Mouse (Mus musculus): ENCODE measurements at regions not wholly inside any gene's neighbourhood (a gene's known extent, or its start where the extent isn't known, plus 50 kb on each side); places are given as distances from the start of the nearest gene placed in this dataset.

DNA sequence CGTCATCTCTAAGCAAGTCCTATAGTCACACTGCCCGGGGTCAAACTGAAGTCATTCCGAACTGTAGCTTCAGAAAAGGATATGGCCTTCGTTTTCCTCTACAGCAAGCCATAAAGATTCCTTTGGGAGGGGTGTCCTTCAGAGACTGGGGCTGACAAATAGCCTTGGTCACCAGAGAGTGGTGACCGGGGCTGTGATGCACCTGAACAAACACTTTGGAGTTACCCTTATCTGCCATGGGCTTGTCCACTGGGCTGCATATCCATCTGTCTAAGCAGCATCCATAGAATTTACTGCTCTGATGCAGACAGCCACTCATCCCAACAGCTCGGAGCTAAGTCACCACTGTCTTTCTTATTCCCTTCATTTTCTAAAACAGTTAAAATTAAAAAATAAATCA lies 120.4 kb downstream of the Tex36 start:
- no peaks in the 10 kb centered on the region for H3K36me3 ChIP-seq (ENCODE audit: control insufficient read depth, insufficient read depth, low read length)
- H3K4me2 ChIP-seq (replicated peaks; ENCODE audit: low read depth, low read length, severe bottlenecking), result no peak overlapping the region
- H3K9me3 ChIP-seq (ENCODE audit: control insufficient read depth, low read length), result no peaks in the 10 kb centered on the region
- TF ChIP-seq POLR2A (IDR thresholded peaks at IDR 0.05; ENCODE audit: borderline replicate concordance, extremely low read depth, insufficient read depth, insufficient read length), result no peak
- no peak for ATAC-seq (ENCODE audit: low FRiP score, low read depth)
- no peaks in the 10 kb centered on the region for H3K4me1 ChIP-seq (ENCODE audit: control insufficient read depth, insufficient read depth, low read length)
- WGBS, result 44% methylated on average over 6 of the region's 6 CpGs
- no peak overlapping the region for H3K27ac ChIP-seq (replicated peaks; ENCODE audit: low read depth, low read length)
- H3K27me3 ChIP-seq (ENCODE audit: control insufficient read depth, insufficient read depth, low read length), result no peaks in the 10 kb centered on the region
- no peak overlapping the region for H3K9ac ChIP-seq (ENCODE audit: low read depth, low read length, severe bottlenecking)
- DNase-seq (ENCODE audit: low spot score), result no peak
- no peak overlapping the region for H3K4me3 ChIP-seq (replicated peaks; ENCODE audit: low read length)

DNA sequence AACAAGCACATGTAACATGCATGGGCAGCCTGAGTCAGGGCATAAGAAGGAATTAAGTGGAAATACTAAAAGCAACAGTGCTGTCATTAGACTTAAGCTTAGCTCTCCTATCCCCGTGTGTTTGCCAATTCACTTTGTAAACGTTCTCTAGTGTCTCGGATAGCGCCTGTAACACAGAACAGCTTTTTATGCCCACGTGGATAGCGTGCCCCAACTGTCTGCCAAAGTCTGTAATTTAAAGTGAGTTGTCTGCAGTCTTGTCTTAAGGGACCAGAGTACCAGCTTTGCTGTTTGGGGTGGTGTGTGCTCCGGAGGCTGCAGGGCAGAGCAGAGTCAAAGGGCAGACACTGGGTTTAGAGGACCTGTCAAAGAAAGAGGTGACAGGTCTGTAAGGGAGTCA lies 122.3 kb downstream of the Tex36 start:
- H3K9ac ChIP-seq (ENCODE audit: low read depth, low read length, severe bottlenecking), result no peak overlapping the region
- TF ChIP-seq POLR2A (IDR thresholded peaks at IDR 0.05; ENCODE audit: borderline replicate concordance, extremely low read depth, insufficient read depth, insufficient read length), result no peak
- no peak overlapping the region for H3K4me2 ChIP-seq (replicated peaks; ENCODE audit: low read depth, low read length, severe bottlenecking)
- H3K36me3 ChIP-seq (ENCODE audit: control insufficient read depth, insufficient read depth, low read length), result no peaks in the 10 kb centered on the region
- H3K27ac ChIP-seq (replicated peaks; ENCODE audit: low read depth, low read length), result no peak overlapping the region
- ATAC-seq (ENCODE audit: low FRiP score, low read depth), result no peak
- no peaks in the 10 kb centered on the region for H3K9me3 ChIP-seq (ENCODE audit: control insufficient read depth, low read length)
- no peaks in the 10 kb centered on the region for H3K27me3 ChIP-seq (ENCODE audit: control insufficient read depth, insufficient read depth, low read length)
- H3K4me1 ChIP-seq (ENCODE audit: control insufficient read depth, insufficient read depth, low read length), result no peaks in the 10 kb centered on the region
- 44% methylated on average over 7 of the region's 7 CpGs for WGBS
- DNase-seq (ENCODE audit: low spot score), result no peak
- no peak overlapping the region for H3K4me3 ChIP-seq (replicated peaks; ENCODE audit: low read length)

DNA sequence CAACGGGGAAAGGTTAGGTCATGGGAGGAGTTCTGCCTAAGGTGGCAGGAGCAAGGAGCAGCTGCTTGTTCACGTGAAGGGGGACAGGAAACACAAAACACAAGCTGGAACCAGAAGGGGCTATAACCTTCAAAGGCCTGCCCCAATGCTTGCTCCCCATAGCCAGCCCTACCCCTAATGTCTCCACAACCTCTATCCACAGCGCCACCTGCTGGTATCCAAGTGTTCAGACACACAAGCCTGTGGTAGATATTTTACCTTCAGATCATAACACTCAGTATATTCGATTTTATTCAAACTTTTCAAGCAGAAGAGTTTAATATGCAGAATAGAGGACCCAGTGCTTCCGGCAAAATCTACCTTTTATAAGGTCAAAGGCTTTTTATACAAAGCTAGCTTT lies 124.0 kb downstream of the Tex36 start:
- DNase-seq (ENCODE audit: low spot score) (no peak), ATAC-seq (ENCODE audit: low FRiP score, low read depth) (no peak)
- Histone ChIP-seq H3K9me3 (ENCODE audit: control insufficient read depth, low read length) (no peaks in the 10 kb centered on the region), H3K4me3 (replicated peaks; ENCODE audit: low read length) (no peak overlapping the region), H3K4me2 (replicated peaks; ENCODE audit: low read depth, low read length, severe bottlenecking) (no peak overlapping the region), H3K27me3 (ENCODE audit: control insufficient read depth, insufficient read depth, low read length) (no peaks in the 10 kb centered on the region), H3K27ac (replicated peaks; ENCODE audit: low read depth, low read length) (no peak overlapping the region), H3K36me3 (ENCODE audit: control insufficient read depth, insufficient read depth, low read length) (no peaks in the 10 kb centered on the region), H3K9ac (ENCODE audit: low read depth, low read length, severe bottlenecking) (no peak overlapping the region), H3K4me1 (ENCODE audit: control insufficient read depth, insufficient read depth, low read length) (no peaks in the 10 kb centered on the region)
- no peak for TF ChIP-seq POLR2A (IDR thresholded peaks at IDR 0.05; ENCODE audit: borderline replicate concordance, extremely low read depth, insufficient read depth, insufficient read length)
- 79% methylated on average over 5 of the region's 5 CpGs for WGBS

DNA sequence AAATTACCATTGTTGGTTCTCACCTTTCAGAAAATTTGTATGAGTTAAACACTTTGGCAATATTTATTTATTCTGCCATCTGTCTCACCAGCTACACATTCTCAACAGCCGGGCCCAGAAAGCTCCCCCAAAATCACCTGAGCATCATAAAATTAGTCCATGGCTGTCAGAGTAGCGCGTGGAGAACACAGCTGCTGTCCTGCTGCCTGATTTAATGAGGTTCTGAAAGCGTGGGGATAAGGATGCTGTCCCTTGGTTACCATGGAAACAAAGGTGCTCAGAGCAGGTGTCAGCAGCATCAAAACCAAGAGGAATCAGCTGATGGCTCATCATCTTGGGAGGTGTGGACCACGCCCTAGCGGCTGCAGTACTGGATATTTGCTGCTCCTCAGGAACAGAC lies 124.7 kb downstream of the Tex36 start:
- TF ChIP-seq POLR2A (IDR thresholded peaks at IDR 0.05; ENCODE audit: borderline replicate concordance, extremely low read depth, insufficient read depth, insufficient read length), result no peak
- 58% methylated on average over 6 of the region's 6 CpGs for WGBS

DNA sequence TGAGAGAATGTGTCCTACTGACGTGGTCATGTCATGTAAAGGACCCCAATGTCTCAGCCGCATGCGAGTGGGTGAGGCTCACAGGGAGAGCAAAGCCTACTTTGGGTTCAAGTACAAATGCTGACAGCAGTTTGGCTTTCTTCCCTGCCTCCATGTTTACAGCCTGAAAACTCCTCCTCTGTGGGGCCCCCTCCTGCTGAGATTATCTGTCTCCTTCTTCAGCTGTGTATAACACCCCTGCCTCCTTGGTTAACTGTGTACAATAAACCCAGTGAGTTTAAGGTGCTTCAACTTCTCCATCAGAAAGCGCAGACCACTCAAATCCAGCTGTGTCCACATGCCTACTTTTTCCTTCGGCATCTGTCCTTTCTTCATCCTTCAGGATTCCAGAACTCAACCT lies 130.3 kb downstream of the Tex36 start:
- Histone ChIP-seq H3K27ac (replicated peaks; ENCODE audit: low read depth, low read length) (no peak overlapping the region), H3K27me3 (ENCODE audit: control insufficient read depth, insufficient read depth, low read length) (no peaks in the 10 kb centered on the region), H3K9me3 (ENCODE audit: control insufficient read depth, low read length) (no peaks in the 10 kb centered on the region), H3K36me3 (ENCODE audit: control insufficient read depth, insufficient read depth, low read length) (no peaks in the 10 kb centered on the region), H3K4me3 (replicated peaks; ENCODE audit: low read length) (no peak overlapping the region), H3K9ac (ENCODE audit: low read depth, low read length, severe bottlenecking) (no peak overlapping the region), H3K4me2 (replicated peaks; ENCODE audit: low read depth, low read length, severe bottlenecking) (no peak overlapping the region), H3K4me1 (ENCODE audit: control insufficient read depth, insufficient read depth, low read length) (no peaks in the 10 kb centered on the region)
- WGBS, result 90% methylated on average over 5 of the region's 5 CpGs
- ATAC-seq (ENCODE audit: low FRiP score, low read depth) (no peak), DNase-seq (ENCODE audit: low spot score) (no peak)
- TF ChIP-seq POLR2A (IDR thresholded peaks at IDR 0.05; ENCODE audit: borderline replicate concordance, extremely low read depth, insufficient read depth, insufficient read length), result no peak

More for the DNA sequence above, 124.7 kb downstream of the Tex36 start:
- Histone ChIP-seq H3K4me3 (replicated peaks; ENCODE audit: low read length) (no peak overlapping the region), H3K4me2 (replicated peaks; ENCODE audit: low read depth, low read length, severe bottlenecking) (no peak overlapping the region), H3K36me3 (ENCODE audit: control insufficient read depth, insufficient read depth, low read length) (no peaks in the 10 kb centered on the region), H3K4me1 (ENCODE audit: control insufficient read depth, insufficient read depth, low read length) (no peaks in the 10 kb centered on the region), H3K9ac (ENCODE audit: low read depth, low read length, severe bottlenecking) (no peak overlapping the region), H3K9me3 (ENCODE audit: control insufficient read depth, low read length) (no peaks in the 10 kb centered on the region), H3K27me3 (ENCODE audit: control insufficient read depth, insufficient read depth, low read length) (no peaks in the 10 kb centered on the region), H3K27ac (replicated peaks; ENCODE audit: low read depth, low read length) (no peak overlapping the region)
- DNase-seq (ENCODE audit: low spot score), result no peak
- no peak for ATAC-seq (ENCODE audit: low FRiP score, low read depth)

DNA sequence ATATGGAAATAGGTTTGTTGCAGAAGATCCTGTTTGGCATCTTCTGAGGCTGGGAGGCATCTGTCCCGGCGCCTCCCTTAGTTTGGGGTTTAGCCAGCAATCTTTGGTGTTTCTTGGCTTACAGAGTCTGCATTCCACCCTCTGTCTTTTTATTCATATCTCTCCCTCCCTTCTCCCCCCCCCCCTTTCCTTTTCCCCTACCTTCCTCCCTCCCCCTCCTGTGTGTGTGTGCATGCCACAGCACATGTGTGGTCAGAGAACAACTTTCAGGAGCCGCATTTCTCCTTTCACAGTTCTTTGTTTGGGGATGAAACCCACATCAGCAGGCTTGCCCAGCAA lies 131.4 kb downstream of the Tex36 start:
- ATAC-seq (ENCODE audit: low FRiP score, low read depth) (no peak), DNase-seq (ENCODE audit: low spot score) (no peak)
- 62% methylated on average over 3 of the region's 3 CpGs for WGBS
- Histone ChIP-seq H3K27ac (replicated peaks; ENCODE audit: low read depth, low read length) (no peak overlapping the region), H3K4me3 (replicated peaks; ENCODE audit: low read length) (no peak overlapping the region), H3K36me3 (ENCODE audit: control insufficient read depth, insufficient read depth, low read length) (no peaks in the 10 kb centered on the region), H3K4me1 (ENCODE audit: control insufficient read depth, insufficient read depth, low read length) (no peaks in the 10 kb centered on the region), H3K9me3 (ENCODE audit: control insufficient read depth, low read length) (no peaks in the 10 kb centered on the region), H3K4me2 (replicated peaks; ENCODE audit: low read depth, low read length, severe bottlenecking) (no peak overlapping the region), H3K9ac (ENCODE audit: low read depth, low read length, severe bottlenecking) (no peak overlapping the region), H3K27me3 (ENCODE audit: control insufficient read depth, insufficient read depth, low read length) (no peaks in the 10 kb centered on the region)
- TF ChIP-seq POLR2A (IDR thresholded peaks at IDR 0.05; ENCODE audit: borderline replicate concordance, extremely low read depth, insufficient read depth, insufficient read length), result no peak
